Mouse (Mus musculus) liver, embryonic 14.5 days (tissue): ENCODE measurements around the gene Wbp11. TPM values are rescaled to one million over a fixed set of nuclear protein-coding genes. Genes with fewer than 3 reads are reported as not detected.
A peak's percentile ranks its signal among the peaks of the same experiment; 100 is the strongest.

Experiments used
- ATAC-seq: fragments of 200-750 bp; cut with Nextera tagmentation; 2 replicates; pipeline ENCODE4 v1.8.0; 2017; ENCODE audit warnings: moderate number of reproducible peaks, mild to moderate bottlenecking, moderate library complexity; ENCODE audit not compliant: insufficient read depth
- DNase-seq, 3 experiments: peaks; one replicate each; pipeline ENCODE4 v3.0.0-alpha.2; 2012 to 2013; ENCODE audit warnings: low read depth in 3 of 3, low spot score in 3 of 3
- H3K27ac ChIP-seq: fragments of 300-500 bp; sonication (generic); 2 replicates; pipeline ENCODE4 v1.5.1; 2014; ENCODE audit warnings: moderate library complexity, mild to moderate bottlenecking, control low read depth, inconsistent platforms
- H3K27me3 ChIP-seq: fragments of 300-500 bp; sonication (generic); 2 replicates; pipeline ENCODE4 v1.6.1; 2014; ENCODE audit warnings: mild to moderate bottlenecking, low read length, moderate library complexity; ENCODE audit not compliant: control insufficient read depth, insufficient read depth
- H3K36me3 ChIP-seq: fragments of 300-500 bp; sonication (generic); replicated peaks from 2 replicates; pipeline ENCODE4 v1.6.1; 2014; ENCODE audit warnings: low read depth; ENCODE audit not compliant: control insufficient read depth, insufficient read depth
- H3K4me1 ChIP-seq, 2 experiments: fragments of 200-500 bp in 1 of 2; fragments of 300-500 bp in 1 of 2; sonication (generic) in 1 of 2; replicated peaks; 2 replicates each; pipeline ENCODE4 v1.6.1; 2012 to 2014; ENCODE audit warnings: antibody characterized with exemption in 1 of 2, inconsistent platforms in 1 of 2, low read length in 1 of 2; ENCODE audit not compliant: control insufficient read depth in 2 of 2, insufficient read depth in 2 of 2
- H3K4me2 ChIP-seq: fragments of 300-500 bp; sonication (generic); 2 replicates; pipeline ENCODE4 v1.6.1; 2014; ENCODE audit warnings: low read depth, mild to moderate bottlenecking, control low read depth, moderate library complexity
- H3K4me3 ChIP-seq, 2 experiments: fragments of 200-500 bp in 1 of 2; fragments of 300-500 bp in 1 of 2; sonication (generic) in 1 of 2; 2 replicates each; pipeline ENCODE4 v1.5.1; 2012 to 2014; ENCODE audit warnings: low read depth in 2 of 2, low read length in 2 of 2, mild to moderate bottlenecking in 2 of 2, control low read depth in 1 of 2, inconsistent platforms in 1 of 2, moderate library complexity in 1 of 2; ENCODE audit not compliant: insufficient read depth in 1 of 2
- H3K9ac ChIP-seq: fragments of 300-500 bp; sonication (generic); replicated peaks from 2 replicates; pipeline ENCODE4 v1.6.1; 2014; ENCODE audit warnings: mild to moderate bottlenecking, control low read depth, moderate library complexity
- H3K9me3 ChIP-seq: fragments of 300-500 bp; sonication (generic); 2 replicates; pipeline ENCODE4 v1.6.1; 2016; ENCODE audit warnings: low read length, mixed read lengths; ENCODE audit not compliant: control insufficient read depth
- CTCF ChIP-seq: IDR thresholded peaks from 2 replicates; pipeline ENCODE4 v1.5.1; 2016; ENCODE audit warnings: antibody characterized with exemption, low read depth, control low read depth
- EP300 ChIP-seq: IDR thresholded peaks from 2 replicates; pipeline ENCODE4 v1.6.1; 2016; ENCODE audit warnings: antibody characterized with exemption, low read depth
- WGBS: fragments of 180-500 bp; shearing (Covaris S2); extraction: QIAGEN DNeasy Blood & Tissue Kit; methylation state at CpG from one replicate; pipeline ENCODE4 v1.1.7; 2014; ENCODE audit not compliant: insufficient replicate concordance; 5-methylcytosine and 5-hydroxymethylcytosine counted together
- polyA plus RNA-seq, 2 experiments: library from polyadenylated mRNA; depleted of rRNA in 1 of 2; stranded (reverse) in 1 of 2; unstranded in 1 of 2; fragments of >200 nt; fragmentation: Nextera tagmentation in 1 of 2; extraction: Ambion mirVana in 1 of 2; gene quantifications; 2 replicates each; pipeline versions ENCODE4 v1.2.1 to v1.2.3; 2012 to 2014

The Wbp11 gene
- polyA plus RNA-seq, 2 experiments, result 37.6 to 51.3 TPM

DNA sequence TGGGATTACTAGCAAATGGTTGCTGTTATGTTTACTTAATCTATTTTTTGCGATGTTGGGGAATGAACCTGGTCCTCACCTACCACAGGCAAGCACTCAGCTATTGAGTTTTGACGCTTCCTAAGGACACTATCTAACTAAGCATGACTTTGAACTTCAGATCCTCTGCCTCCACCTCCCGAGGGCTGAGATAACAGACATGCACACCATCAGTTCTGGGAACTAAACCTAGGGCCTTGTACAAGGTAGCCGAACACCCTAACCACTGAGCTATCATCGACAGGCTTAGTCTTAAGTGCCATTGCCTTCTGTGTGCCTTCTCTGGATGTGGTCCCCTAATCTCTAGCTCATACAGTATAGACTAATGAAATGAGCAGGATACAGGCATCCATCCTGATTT is 37.3 kb upstream of the Wbp11 start:
- no peaks in the 10 kb centered on the region for H3K36me3 ChIP-seq
- 39% methylated on average over 5 of the region's 5 CpGs for WGBS
- no peak overlapping the region for H3K27ac ChIP-seq
- TF ChIP-seq EP300 (no peak), CTCF (no peak)
- H3K9ac ChIP-seq, result no peak overlapping the region
- DNase-seq, result no peak
- peak; percentile 66 for ATAC-seq
- no peaks in the 10 kb centered on the region for H3K27me3 ChIP-seq
- no peak overlapping the region for H3K4me3 ChIP-seq
- no peaks in the 10 kb centered on the region for H3K9me3 ChIP-seq
- peaks cover 5 to 13% of the 10 kb centered on the region in 2 experiments for H3K4me1 ChIP-seq
- H3K4me2 ChIP-seq, result no peak overlapping the region

DNA sequence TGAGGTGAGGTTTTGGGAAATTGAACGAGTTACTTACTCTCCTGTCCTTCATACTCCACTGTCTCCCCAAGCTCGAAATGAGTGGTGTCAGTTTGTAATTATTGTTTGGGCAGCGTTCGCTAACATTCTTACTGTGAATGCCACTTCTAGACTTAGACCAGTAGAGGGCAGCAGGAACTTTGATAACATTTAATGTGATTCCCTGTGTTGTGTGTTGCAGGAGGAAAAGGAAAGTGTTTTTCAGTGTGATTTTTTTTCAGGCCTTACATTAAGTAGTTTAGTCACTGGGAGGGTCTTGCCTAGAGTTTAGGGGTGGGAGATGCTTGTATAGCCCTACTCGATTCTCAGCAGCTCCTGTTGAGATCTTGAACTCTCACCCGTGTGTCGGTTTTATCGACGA is 33.0 kb upstream of the Wbp11 start:
- TF ChIP-seq EP300 (no peak), CTCF (peak; percentile 83)
- 41% methylated on average over 9 of the region's 9 CpGs for WGBS
- no peaks in the 10 kb centered on the region for H3K27me3 ChIP-seq
- H3K36me3 ChIP-seq, result no peaks in the 10 kb centered on the region
- DNase-seq (no peak), ATAC-seq (no peak)
- H3K4me1 ChIP-seq, result peaks cover 26 to 33% of the 10 kb centered on the region in 2 experiments
- H3K27ac ChIP-seq, result peak overlapping the region; percentile 4
- no peak overlapping the region for H3K4me2 ChIP-seq
- H3K4me3 ChIP-seq, result no peak overlapping the region
- no peaks in the 10 kb centered on the region for H3K9me3 ChIP-seq
- no peak overlapping the region for H3K9ac ChIP-seq

DNA sequence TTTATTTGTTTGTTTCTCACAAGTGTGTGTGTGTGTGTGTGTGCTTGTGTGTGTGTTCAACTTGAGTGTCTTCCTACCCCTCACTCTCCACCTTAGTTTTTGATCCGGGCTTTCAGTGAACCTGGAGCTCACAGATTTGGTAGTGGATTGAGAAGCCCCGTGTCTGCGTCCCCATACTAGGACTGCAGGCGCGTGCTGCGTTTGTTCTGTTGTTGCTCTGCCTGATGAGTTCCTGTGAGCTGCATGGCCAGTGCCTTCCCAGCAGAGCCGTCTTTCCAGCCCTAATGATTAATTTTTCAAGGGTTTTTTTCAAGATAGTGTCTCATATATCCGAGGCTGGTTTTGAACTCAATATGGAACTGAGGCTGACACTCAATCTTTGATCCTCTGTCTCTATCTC is 30.4 kb upstream of the Wbp11 start:
- peak overlapping the region; percentile 99 for H3K27ac ChIP-seq
- TF ChIP-seq EP300, result no peak
- TF ChIP-seq CTCF, result no peak
- H3K4me1 ChIP-seq, result peaks cover 34 to 35% of the 10 kb centered on the region in 2 experiments
- H3K4me2 ChIP-seq, result peak overlapping the region; percentile 67
- DNase-seq, result no peak
- H3K4me3 ChIP-seq, result peak overlapping the region; percentile 22 to 73; a peak in 3 of 4 replicates
- no peaks in the 10 kb centered on the region for H3K9me3 ChIP-seq
- no peak for ATAC-seq
- peaks cover 24% of the 10 kb centered on the region for H3K36me3 ChIP-seq
- no peaks in the 10 kb centered on the region for H3K27me3 ChIP-seq
- H3K9ac ChIP-seq, result peak overlapping the region; percentile 90
- WGBS, result 25% methylated on average over 8 of the region's 8 CpGs

DNA sequence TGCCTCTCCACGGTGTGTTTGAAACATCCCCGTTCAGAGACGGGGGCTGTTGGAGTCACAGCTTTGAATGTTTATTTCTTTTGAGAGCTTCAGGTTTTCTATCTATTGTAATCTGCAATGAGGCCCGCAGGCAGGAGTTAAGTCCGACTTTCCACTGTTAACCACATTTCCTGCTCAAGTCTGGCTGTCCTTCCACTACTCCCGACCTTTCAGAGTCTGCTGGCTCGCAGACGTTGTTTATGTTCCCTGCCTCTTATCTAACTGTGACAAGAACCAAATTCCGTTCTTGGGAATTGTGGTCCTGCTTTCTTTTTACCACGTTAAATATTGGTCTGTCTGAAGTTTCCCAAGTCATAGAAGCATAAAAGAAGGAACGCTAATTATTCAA is 29.8 kb upstream of the Wbp11 start:
- peaks cover 30% of the 10 kb centered on the region for H3K36me3 ChIP-seq
- ATAC-seq (peak; percentile 71), DNase-seq (peak in 1 of 3 experiments; percentile 45)
- peaks cover 37 to 38% of the 10 kb centered on the region in 2 experiments for H3K4me1 ChIP-seq
- H3K27ac ChIP-seq, result peak overlapping the region; percentile 99
- TF ChIP-seq CTCF (no peak; the same call in 1 of the 2 replicates), EP300 (no peak)
- H3K4me2 ChIP-seq, result peak overlapping the region; percentile 67
- peak overlapping the region; percentile 73 to 97 for H3K4me3 ChIP-seq
- H3K9ac ChIP-seq, result peak overlapping the region; percentile 90
- no peaks in the 10 kb centered on the region for H3K9me3 ChIP-seq
- H3K27me3 ChIP-seq, result no peaks in the 10 kb centered on the region
- 4% methylated on average over 11 of the region's 11 CpGs for WGBS

DNA sequence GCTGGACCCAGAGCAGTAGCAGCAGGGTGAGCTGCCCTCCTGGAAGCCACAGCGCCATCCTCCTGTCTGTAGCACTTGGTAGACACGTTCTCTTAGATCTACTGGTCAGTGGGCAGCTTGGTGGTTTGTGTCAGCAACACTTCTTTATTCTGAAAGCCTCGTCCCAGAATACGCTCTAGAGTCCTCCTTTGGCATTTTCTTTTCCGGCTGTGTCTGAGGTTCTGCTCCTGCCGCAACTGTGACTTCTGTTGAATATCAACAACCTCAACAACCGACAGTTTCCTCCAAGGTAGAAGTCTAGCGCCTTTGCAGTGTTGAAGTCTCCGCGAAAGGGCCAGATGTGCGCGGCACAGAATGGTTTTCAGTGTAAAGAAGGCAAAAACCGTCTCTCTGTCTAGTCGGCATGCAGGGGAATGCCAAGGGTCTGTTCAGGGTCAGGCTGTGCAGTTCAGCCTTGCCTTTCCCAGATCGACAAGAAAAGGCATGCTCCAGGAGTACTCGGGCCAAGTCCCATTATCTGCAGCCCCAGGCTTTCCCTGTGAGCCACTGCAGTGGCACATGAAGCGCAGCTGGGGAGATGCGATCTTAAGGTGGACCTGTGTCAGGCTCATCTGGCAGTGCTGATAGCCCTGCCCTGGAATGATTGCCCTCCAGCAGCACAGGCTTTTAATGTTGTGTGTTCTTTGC is 29.3 kb upstream of the Wbp11 start, which contains the start of gene Art4:
Gene Art4 (minus strand): TSS at position 548 of the 687 bp plus-strand sequence.
- Histone ChIP-seq H3K4me3 (peak within 1 kb of the TSS; percentile 73 to 97), H3K36me3 (peaks cover 35% of the 10 kb centered on the region), H3K4me2 (peak within 1 kb of the TSS; percentile 67), H3K27ac (peak within 1 kb of the TSS; percentile 99), H3K9ac (peak within 1 kb of the TSS; percentile 90), H3K9me3 (no peaks in the 10 kb centered on the region), H3K27me3 (no peaks in the 10 kb centered on the region), H3K4me1 (peaks cover 41 to 42% of the 10 kb centered on the region in 2 experiments)
- ATAC-seq, result peak; percentile 96
- TF ChIP-seq EP300 (peak; percentile 99), CTCF (peak; percentile 39)
- peak; percentile 95 to 96 (median 96) for DNase-seq
- 6% methylated on average over 18 of the region's 18 CpGs for WGBS
